20 mouse cellular contexts compared by ENCODE assay signal in the genomic region with DNA sequence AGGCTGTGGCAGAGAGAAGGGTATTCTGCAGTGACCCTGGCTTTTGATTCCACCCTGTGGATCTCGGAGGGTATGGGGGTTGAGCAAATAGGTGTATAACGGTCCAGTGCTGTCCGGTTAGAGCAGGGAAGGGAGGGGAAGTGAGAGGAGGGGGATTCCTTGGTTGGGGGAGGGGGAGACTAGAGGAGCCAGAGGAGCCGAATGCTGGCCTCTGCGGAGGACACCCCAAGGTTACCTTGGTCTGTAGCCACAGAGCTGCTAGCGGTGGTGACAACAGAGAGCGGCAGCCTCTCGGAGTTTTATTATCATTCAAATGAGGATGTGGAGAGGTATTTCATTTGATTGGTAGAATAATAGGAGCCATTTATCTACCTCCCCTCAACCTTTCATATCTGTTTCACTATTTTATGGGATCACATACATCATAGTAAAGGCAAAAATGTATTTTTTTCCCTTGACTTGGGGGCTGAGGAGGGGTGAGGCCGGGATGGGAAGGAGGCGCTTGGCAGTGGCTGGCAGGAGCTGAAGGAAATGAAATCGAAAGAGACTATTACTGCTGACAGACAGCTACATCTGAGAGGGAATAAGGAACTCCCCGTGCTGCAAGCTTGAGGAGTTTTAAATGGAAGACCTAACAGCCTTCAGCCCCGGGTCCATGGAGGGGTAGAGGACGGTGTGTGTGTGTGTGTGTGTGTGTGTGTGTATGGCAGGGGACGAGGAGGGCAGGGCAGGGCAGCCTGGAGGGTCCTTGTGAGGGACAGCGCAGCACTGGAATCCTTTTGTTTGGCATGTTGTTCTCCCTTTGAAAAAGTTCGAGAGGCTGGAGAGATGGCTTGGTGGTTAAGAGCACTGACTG. TPM values are rescaled to one million over a fixed set of nuclear protein-coding genes. Genes with fewer than 3 reads are reported as not detected.
DNase-seq lines count a peak whose midpoint lies in the region; ATAC-seq and TF ChIP-seq lines count a peak whose summit lies in the region.
"Had no signal": no experiment of that assay in that cellular context is flagged by ENCODE, and none has a peak within 500 bp of the region (broad histone marks: within the 10 kb centered on the region; RNA-seq: fewer than 3 reads in every experiment).

No protein-coding gene starts in this region.

- TF ChIP-seq CTCF in midbrain, postnatal 0 days (IDR thresholded peaks at IDR 0.05) = no peak

- peak; percentile 75 for DNase-seq in R1 (ENCODE audit: low read depth, low spot score)
- DNase-seq in hindbrain, embryonic 14.5 days (ENCODE audit: low spot score) = no peak
- peak; percentile 41 for DNase-seq in midbrain, postnatal 0 days (ENCODE audit: low spot score)
- no peak for DNase-seq in right cerebral cortex, postnatal 25 days
- DNase-seq in adrenal gland, adult (ENCODE audit: inconsistent age in 2 of 2, low spot score in 1 of 2) = no peak
- DNase-seq in thymus, postnatal 4 days = no peak
- DNase-seq: cerebellum, adult 18-20 months; kidney, adult 11 months; right cerebral cortex, postnatal 14 days; thymus, postnatal 25 days had no signal

- no peaks in the 10 kb centered on the region for H3K9me3 ChIP-seq in forebrain, embryonic 12.5 days
- no peaks in the 10 kb centered on the region for H3K9me3 ChIP-seq in hindbrain, embryonic 14.5 days (ENCODE audit: control insufficient read depth, low read length)
- H3K9me3 ChIP-seq in midbrain, postnatal 0 days (ENCODE audit: low read length) = no peaks in the 10 kb centered on the region
- H3K9me3 ChIP-seq: limb, embryonic 15.5 days; lung, embryonic 15.5 days; megakaryocyte, embryonic 14.5 days had no signal

- H3K27me3 ChIP-seq in forebrain, embryonic 12.5 days = peaks cover 12% of the 10 kb centered on the region; the same call in 1 of the 2 replicates
- no peaks in the 10 kb centered on the region for H3K27me3 ChIP-seq in hindbrain, embryonic 14.5 days (ENCODE audit: control insufficient read depth, insufficient read depth, low read length)
- no peaks in the 10 kb centered on the region for H3K27me3 ChIP-seq in midbrain, postnatal 0 days (ENCODE audit: insufficient read depth, low read length)
- H3K27me3 ChIP-seq: limb, embryonic 15.5 days; lung, embryonic 15.5 days had no signal

- H3K36me3 ChIP-seq in forebrain, embryonic 12.5 days (replicated peaks) = no peaks in the 10 kb centered on the region
- no peaks in the 10 kb centered on the region for H3K36me3 ChIP-seq in hindbrain, embryonic 14.5 days (replicated peaks; ENCODE audit: control insufficient read depth, insufficient read depth)
- H3K36me3 ChIP-seq in midbrain, postnatal 0 days (ENCODE audit: insufficient read depth, low read length) = no peaks in the 10 kb centered on the region
- H3K36me3 ChIP-seq: limb, embryonic 15.5 days; lung, embryonic 15.5 days had no signal

- no peak overlapping the region for H3K4me3 ChIP-seq in forebrain, embryonic 12.5 days (replicated peaks)
- H3K4me3 ChIP-seq in hindbrain, embryonic 14.5 days (replicated peaks; ENCODE audit: low read length) = no peak overlapping the region
- H3K4me3 ChIP-seq in midbrain, postnatal 0 days (ENCODE audit: low read depth, low read length) = no peak overlapping the region
- H3K4me3 ChIP-seq: erythroblast, embryonic 14.5 days; limb, embryonic 15.5 days; lung, embryonic 15.5 days; megakaryocyte, embryonic 14.5 days had no signal

- peaks cover 11% of the 10 kb centered on the region for H3K4me1 ChIP-seq in forebrain, embryonic 12.5 days
- H3K4me1 ChIP-seq in hindbrain, embryonic 14.5 days (replicated peaks; ENCODE audit: control insufficient read depth, insufficient read depth, low read length) = peaks cover 7% of the 10 kb centered on the region; the same call in 1 of the 2 replicates
- H3K4me1 ChIP-seq in midbrain, postnatal 0 days (ENCODE audit: insufficient read depth, low read length) = no peaks in the 10 kb centered on the region
- H3K4me1 ChIP-seq: limb, embryonic 15.5 days; lung, embryonic 15.5 days had no signal

- H3K9ac ChIP-seq in forebrain, embryonic 12.5 days = no peak overlapping the region
- peak overlapping the region; percentile 39; the same call in 1 of the 2 replicates for H3K9ac ChIP-seq in hindbrain, embryonic 14.5 days
- no peak overlapping the region for H3K9ac ChIP-seq in midbrain, postnatal 0 days (replicated peaks; ENCODE audit: low read length, poor library complexity, severe bottlenecking)
- H3K9ac ChIP-seq: limb, embryonic 15.5 days; lung, embryonic 15.5 days had no signal

- 15% methylated on average over 17 of the region's 17 CpGs for WGBS in forebrain, embryonic 12.5 days
- 10% methylated on average over 17 of the region's 17 CpGs for WGBS in hindbrain, embryonic 14.5 days
- WGBS in midbrain, postnatal 0 days = 13% methylated on average over 17 of the region's 17 CpGs

- H3K27ac ChIP-seq in forebrain, embryonic 12.5 days = peak overlapping the region; percentile 42; the same call in 1 of the 2 replicates
- peak overlapping the region; percentile 81 for H3K27ac ChIP-seq in hindbrain, embryonic 14.5 days
- H3K27ac ChIP-seq in midbrain, postnatal 0 days (ENCODE audit: low read depth, low read length) = peak overlapping the region; percentile 47
- H3K27ac ChIP-seq: limb, embryonic 15.5 days; lung, embryonic 15.5 days had no signal

- peak; percentile 60; the same call in 1 of the 2 replicates for ATAC-seq in forebrain, embryonic 12.5 days (ENCODE audit: low FRiP score)
- ATAC-seq in hindbrain, embryonic 14.5 days (ENCODE audit: low FRiP score) = peak; percentile 67; the same call in 1 of the 2 replicates
- peak; percentile 51; the same call in 1 of the 2 replicates for ATAC-seq in midbrain, postnatal 0 days (ENCODE audit: low FRiP score)

- peak overlapping the region; percentile 27 for H3K4me2 ChIP-seq in forebrain, embryonic 12.5 days
- peak overlapping the region; percentile 28 for H3K4me2 ChIP-seq in hindbrain, embryonic 14.5 days (replicated peaks)
- peak overlapping the region; percentile 22 for H3K4me2 ChIP-seq in midbrain, postnatal 0 days (ENCODE audit: low read depth, low read length, poor library complexity, severe bottlenecking)
- H3K4me2 ChIP-seq: limb, embryonic 15.5 days; lung, embryonic 15.5 days had no signal

RNA-seq across cellular contexts. Expression of a gene that starts 29.4 kb away (rescaled TPM):
- polyA plus RNA-seq in forebrain, embryonic 12.5 days (2016; fragmentation: Nextera tagmentation; extraction: Ambion mirVana) = 12.8 and 14.2 TPM in 2 replicates
- polyA plus RNA-seq in hindbrain, embryonic 14.5 days (2014; fragmentation: Nextera tagmentation; extraction: Ambion mirVana) = 72.8 and 74.1 TPM in 2 replicates
- 43.4 and 58.1 TPM in 2 replicates for total RNA-seq in midbrain, postnatal 0 days (2014; rRNA removed)
- polyA plus RNA-seq in midbrain, postnatal 0 days (2015; fragmentation: Nextera tagmentation; extraction: Ambion mirVana) = 100 and 115 TPM in 2 replicates
- polyA plus RNA-seq: erythroblast, embryonic 14.5 days had no signal

RNA-seq across cellular contexts. Expression of a gene that starts 34.8 kb away (rescaled TPM):
- not detected in 2 replicates for polyA plus RNA-seq in forebrain, embryonic 12.5 days (2016; fragmentation: Nextera tagmentation; extraction: Ambion mirVana)
- not detected in 2 replicates for polyA plus RNA-seq in hindbrain, embryonic 14.5 days (2014; fragmentation: Nextera tagmentation; extraction: Ambion mirVana)
- not detected in 2 replicates for total RNA-seq in midbrain, postnatal 0 days (2014; rRNA removed)
- not detected in 2 replicates for polyA plus RNA-seq in midbrain, postnatal 0 days (2015; fragmentation: Nextera tagmentation; extraction: Ambion mirVana)
- total RNA-seq: gastrocnemius, postnatal 4 days; heart, postnatal 25 days; left cerebral cortex, adult 8-10 months had no signal
- polyA plus RNA-seq: erythroblast, embryonic 14.5 days; large intestine, adult 2 months; limb, embryonic 15.5 days; lung, embryonic 15.5 days had no signal

RNA-seq across cellular contexts. Expression of a gene that starts 52.2 kb away (rescaled TPM):
- 2.7 and 3.6 TPM in 2 replicates for polyA plus RNA-seq in forebrain, embryonic 12.5 days (2016; fragmentation: Nextera tagmentation; extraction: Ambion mirVana)
- 78.0 and 103 TPM in 2 replicates for polyA plus RNA-seq in hindbrain, embryonic 14.5 days (2014; fragmentation: Nextera tagmentation; extraction: Ambion mirVana)
- total RNA-seq in midbrain, postnatal 0 days (2014; rRNA removed) = 84.6 and 90.6 TPM in 2 replicates
- 213 and 233 TPM in 2 replicates for polyA plus RNA-seq in midbrain, postnatal 0 days (2015; fragmentation: Nextera tagmentation; extraction: Ambion mirVana)
- total RNA-seq: ES-E14; heart, postnatal 25 days had no signal
- polyA plus RNA-seq: erythroblast, embryonic 14.5 days had no signal

Comparison
In these comparisons a context has a peak if more than half of its experiments do, and no peak if none do; other contexts are left out.
1. DNase-seq: peak in R1 (single experiment) and midbrain, postnatal 0 days (single experiment); none in hindbrain, embryonic 14.5 days (single experiment), right cerebral cortex, postnatal 25 days (single experiment), adrenal gland, adult (0 of 2) and thymus, postnatal 4 days (single experiment).
2. RNA of a gene that starts 52.2 kb away (polyA plus RNA-seq): 213 to 233 TPM in midbrain, postnatal 0 days and 78.0 to 103 TPM in hindbrain, embryonic 14.5 days; 2.7 to 3.6 TPM in forebrain, embryonic 12.5 days; every median in the first group is over 10 times any median in the second.
3. Peak in every context shown above with its lines, with median percentiles within 50 percentile points of each other: ATAC-seq, H3K27ac ChIP-seq and H3K4me2 ChIP-seq.